Mouse (Mus musculus) left cerebral cortex, adult 9 months (tissue): Measurements from ENCODE around the gene Cacna1s.

Experiments used
- DNase-seq, 2 experiments: peaks; one replicate each; pipeline ENCODE4 v3.0.0; 2022; ENCODE audit warnings: low spot score in 2 of 2

Gene Cacna1s

DNA sequence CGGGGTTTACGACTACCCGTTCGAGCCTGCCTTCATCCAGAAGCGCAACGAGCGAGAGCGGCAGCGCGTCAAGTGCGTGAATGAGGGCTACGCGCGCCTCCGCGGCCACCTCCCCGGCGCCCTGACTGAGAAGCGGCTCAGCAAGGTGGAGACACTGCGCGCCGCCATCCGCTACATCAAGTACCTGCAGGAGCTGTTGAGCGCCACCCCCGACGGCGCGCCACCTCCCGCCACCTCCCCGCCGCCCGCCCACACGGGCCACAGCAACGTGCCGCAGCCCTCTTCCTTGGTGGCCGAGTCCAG is 1.6 kb upstream of the Cacna1s start:
- no peak for DNase-seq

DNA sequence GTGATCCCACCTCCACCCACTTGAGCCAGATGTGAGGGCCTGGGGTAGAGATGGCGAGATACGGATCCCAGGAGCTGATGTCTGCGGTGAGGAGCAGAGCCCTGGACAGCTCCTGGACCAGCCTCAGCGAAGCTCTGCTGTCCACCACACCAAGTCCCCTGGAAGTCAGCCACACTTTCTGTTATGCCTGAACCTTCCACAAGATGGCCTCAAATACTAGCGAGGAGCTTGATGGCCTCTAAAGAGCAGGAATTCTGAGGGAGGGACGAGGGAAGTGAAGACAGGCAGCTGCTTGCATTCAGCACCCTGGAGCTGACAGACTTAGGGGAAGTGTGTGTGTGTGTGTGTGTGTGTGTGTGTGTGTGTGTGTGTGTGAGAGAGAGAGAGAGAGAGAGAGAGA is 1.1 kb upstream of the Cacna1s start:
- DNase-seq: peak in 1 of 2 experiments; percentile 86

DNA sequence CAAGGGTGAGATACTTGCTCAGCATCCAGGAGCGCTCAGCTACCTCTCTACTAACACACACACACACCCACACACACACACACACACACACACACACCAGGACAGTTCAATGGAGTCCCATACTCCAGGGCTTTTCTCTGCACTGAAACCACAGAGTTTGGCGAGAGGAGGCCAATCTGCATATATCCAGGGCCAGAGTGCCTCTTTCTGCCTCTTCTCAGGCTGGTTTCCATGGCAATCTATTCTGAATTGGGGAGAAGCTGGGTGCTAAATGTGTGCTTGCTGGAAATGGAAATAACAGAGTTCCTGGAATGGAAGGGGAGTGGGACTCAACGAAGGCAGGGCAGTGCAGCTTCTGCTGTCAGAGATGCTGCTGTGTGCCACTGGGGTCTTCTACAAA is 3.2 kb downstream of the Cacna1s start:
- peak; percentile 76 to 77 for DNase-seq

DNA sequence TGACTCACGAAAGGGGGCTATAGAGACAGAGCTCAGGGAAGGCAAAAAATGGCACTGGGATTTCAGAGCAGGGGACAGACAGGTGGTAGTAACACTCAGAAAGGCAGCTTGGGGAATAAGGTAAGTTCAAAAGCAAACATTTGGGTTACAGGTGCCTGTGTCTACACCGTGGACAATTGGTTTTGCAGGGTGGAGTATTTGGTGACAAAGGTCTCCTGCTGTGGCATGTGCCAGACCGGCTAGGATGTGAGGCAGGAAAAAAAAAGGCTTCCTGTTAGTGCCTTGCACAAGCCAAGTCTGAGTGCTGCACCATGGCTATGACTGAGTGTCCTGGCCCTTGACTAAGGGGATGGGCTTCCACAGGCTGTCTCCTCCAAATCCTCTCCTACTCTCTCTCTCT is 6.0 kb downstream of the Cacna1s start:
- no peak for DNase-seq

DNA sequence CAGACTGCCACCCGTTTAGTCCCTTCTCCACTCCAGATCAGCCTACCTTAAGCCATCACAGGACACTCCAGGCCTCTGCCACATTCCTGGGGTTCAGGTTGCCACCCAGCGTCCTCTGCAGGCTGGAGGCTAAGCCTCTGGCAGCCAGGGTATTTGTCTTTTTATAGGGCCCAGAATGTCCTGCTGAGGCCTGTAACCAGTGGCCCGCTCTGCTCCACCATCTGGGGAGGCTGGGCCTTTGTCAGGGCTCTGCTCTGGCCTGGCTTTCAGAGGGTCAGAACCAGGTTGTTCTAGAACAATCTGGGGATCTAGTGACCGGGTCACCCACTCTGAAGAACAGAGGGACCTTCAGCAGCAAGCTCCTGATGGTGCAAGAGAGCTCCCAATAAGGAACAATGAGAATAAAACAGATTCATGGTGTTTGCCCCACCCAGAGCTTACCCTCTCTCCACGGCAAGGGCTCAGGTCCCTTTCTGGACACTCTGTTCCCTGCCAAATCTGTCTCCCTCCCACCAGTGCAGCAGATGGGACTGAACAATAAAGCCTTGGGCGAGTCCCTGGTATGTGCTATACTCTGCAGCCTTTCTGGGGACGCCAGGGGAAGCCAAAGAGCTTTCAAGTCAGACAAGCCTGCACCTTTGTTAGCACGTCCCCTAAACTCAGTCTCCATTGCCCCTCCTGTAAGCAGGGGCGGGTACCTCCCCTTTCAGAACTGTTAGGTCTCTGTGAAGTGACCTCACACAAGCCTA is 8.7 kb downstream of the Cacna1s start:
- DNase-seq: peak in 1 of 2 experiments; percentile 88

DNA sequence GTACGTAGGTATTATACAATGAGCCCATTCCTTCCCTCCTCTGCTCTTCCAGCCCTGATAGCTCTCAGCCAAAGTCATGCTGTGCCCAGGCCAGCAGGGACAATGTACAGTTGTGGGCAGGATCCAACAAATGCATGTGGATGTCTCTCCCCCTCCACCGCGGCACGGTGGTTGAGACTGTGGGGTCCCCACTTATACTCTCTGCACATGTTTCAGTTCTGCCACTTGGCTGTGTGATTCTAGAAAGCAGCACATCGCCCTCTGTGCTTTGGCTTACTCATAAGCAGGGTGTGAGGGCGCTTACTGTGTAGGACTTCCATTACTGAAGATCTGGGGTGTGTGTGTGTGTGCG is 9.2 kb downstream of the Cacna1s start:
- no peak for DNase-seq

DNA sequence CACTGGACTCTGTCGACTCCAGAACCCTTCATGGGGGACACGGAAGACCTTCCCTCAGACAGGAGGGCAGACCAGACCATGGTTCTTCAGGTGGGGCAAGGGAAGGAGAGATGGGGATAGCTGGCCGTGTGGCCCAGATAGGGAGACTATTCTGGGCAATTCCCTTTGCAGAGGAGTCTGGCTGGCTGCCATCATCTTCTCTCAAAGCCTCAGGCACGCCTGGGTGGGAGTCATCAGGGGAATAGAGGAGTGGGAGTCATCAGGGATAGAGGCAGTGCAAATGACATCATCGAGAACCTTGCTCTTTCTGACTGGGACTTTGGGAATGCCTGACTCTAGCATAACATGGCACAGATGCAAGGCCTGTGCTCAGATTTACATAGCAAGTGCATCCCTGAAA is 11.4 kb downstream of the Cacna1s start:
- DNase-seq: no peak

DNA sequence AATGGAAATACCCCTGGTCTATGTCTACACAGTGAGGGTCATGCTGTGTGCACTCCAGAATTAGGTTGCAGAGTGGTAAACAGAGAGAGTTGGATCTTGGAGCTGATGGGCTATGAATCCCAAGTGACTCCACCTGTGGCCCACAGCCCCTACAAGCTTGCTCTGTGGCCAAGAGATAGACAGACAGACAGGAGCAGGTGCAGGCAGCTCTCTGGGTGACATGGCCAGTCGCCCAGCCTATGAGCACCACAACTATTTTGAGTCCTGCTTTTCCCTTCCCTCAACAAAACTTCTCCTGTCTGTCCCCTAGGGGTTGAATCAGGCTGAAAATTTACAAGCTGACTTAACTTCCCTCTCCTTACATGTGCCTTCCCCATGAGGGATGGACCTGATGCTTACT is 14.1 kb downstream of the Cacna1s start:
- DNase-seq: no peak

DNA sequence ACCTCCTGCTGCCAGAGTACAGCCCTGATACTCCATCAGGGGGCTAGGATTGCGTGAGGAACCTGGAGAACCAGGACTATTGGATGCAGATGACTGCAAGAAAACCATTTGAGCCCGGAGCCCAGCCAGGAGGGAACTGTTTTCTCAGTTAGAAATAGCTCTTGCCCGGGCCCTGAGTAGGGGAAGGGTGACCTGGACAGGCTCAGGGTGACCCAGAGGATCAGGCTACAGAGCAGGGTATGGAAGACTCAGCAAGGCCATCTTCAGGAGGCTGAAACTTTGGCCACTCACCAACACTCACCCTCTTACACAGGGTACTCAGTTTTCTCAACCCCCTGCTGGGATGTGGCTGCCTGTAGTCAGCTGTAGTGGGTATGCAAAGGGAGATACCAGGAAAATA is 15.0 kb downstream of the Cacna1s start:
- DNase-seq: no peak

DNA sequence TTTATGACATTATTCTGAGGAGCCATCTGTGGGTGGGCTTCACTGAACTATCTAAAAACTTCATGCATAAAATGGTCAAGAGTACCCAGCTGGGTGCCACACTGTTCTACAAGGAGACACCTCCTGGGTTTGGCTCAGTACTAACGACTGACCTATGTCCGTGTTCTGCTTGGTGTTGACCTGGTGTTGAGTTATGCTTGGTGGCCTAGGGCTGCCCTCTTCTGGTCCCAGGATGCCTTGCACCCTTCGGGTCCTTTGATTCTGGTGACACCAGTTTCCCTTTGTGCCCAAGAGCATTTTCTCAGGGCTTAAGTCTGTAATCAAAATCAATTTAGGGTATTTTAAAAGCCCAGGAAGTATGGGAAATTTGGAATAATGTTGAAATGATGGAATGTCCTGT is 23.5 kb downstream of the Cacna1s start:
- peak in 1 of 2 experiments; percentile 55 for DNase-seq

DNA sequence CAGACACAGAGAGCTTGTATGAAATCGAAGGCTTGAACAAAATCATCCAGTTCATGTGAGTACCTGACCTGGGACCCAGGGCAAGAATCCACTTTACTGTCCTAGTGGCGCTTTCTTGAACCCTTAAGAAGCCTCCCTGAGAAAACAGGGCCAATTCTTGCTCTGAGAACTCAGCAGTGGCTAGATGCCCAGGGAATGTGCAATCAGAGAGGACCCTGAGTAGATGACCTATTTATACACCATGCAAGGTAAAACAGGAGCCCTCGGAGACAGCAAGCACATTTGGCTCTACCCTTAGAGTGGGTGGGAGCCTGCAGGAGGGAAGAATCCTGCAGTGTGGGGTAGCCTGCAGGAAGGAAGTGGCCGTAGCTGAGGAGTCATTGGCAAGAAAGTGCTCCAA is 25.1 kb downstream of the Cacna1s start:
- DNase-seq: no peak

DNA sequence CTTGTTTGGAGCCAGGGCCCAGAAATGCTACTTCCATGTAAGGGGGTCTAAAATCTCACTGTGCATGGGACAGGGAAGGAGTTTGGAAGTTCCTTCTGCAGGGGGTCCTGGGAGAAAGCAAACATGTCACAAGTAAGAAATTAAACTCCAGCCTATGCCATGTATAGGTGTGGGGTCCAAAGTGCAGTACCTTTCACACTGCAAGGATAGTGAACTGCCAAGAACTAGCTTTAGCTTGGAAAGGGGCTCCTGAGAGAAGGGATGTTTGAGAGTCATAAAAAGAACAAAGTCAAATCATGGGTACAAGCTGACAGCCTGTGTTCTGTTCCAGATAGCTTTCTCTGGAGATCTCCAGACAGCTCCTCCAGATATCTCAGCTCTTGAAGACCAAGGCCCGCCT is 28.6 kb downstream of the Cacna1s start:
- no peak for DNase-seq

DNA sequence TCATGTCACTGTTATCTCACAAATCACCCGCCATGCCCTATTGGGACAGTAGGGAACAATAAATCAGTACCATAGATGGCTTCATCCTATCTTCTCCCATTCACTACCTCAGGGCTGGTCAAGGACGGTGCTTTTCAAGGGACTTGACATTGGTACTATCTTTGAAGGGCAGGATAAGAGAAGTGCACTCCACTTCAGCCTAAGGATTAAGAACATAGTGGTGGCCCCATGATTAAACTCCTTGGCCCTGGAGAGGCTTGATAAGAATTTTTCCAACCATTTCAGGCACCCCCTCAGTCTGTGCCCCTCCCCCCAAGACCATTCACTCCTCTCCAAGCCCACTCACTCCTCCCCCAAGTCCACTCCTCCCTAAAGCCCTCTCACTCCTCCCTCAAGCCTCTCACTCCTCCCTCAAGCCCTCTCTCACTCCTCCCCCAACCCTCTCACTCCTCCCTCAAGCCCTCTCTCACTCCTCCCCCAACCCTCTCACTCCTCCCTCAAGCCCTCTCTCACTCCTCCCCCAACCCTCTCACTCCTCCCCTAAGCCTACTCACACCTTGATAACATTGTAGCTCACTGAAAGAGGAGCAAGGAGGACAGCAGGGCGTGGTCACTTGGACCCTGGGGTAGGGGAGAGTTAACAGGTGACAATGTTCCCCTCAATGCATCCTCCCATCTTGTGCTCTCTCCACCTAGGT is 33.6 kb downstream of the Cacna1s start:
- no peak for DNase-seq

DNA sequence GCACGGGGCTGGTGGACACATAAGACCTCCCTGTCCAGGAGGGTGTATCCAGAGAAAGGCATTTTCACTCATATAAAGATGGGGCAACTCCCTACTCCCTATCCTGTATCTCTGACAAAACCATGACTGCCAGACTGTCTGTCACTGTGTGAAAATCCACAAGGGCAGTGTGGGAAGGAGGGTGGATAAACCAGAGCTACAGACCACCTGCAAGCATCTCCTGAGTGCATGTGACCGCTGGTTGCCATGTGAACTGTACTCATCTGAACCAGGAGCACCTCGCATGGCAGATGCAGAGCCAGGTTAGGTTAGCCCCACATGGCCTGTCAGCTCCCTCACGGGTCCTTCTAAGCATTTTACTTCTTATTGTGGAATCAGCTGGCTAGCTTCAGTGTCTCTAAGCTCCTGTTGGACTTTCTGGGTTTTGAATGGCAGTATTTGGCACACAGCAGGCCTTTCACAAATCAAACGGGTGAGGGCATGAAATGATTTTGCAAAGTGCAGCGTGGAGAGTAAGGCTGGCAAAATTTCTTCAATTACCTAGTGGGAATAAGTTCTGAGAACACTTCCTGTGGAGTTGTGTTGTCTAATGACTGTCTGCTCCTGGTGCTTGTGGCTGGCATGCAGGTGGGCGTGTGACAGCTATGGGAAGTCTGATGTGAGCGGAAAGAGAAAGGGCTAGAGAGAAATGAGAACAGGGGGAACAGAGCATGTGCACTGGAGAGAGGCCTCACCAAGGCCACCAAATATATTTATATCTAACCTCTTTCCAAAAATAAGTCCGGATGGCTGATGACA is 37.0 kb downstream of the Cacna1s start:
- peak in 1 of 2 experiments; percentile 29 for DNase-seq

DNA sequence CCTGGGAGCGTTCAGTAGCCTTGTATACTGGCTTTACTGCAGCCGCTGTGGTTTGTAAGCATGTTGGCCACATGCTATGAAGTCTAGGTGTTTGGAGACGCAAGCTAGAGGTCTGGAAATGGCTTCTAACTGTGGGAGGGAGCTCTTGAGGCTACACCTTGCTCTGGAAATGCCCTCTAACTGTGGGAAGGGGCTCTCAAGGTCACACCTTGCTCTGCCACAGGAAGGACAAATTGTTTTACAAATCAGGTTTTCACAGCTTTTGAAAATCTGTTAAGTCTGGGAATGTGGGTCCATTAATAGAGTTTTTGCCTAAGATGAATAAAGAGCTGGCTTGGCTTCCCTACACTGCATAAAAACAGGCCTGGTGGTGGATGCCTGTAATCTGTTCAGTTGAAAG is 41.2 kb downstream of the Cacna1s start:
- no peak for DNase-seq

DNA sequence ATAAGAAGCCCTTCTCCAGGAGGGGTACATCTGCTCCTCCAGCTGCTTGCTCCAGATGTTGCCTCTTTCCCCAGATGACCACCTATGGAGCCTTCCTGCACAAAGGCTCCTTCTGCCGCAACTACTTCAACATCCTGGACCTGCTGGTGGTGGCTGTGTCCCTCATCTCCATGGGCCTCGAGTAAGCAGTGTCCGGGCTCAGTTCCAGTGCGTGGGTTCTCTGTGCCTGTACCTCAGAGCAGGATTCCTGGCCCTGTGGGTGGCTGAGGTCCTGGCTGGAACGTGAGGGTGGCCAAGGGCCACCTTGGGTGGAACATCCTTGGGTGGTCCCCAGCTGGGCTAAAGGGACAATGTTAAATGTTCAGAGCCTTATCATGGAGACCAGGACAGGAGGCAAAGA is 42.3 kb downstream of the Cacna1s start:
- DNase-seq: no peak

DNA sequence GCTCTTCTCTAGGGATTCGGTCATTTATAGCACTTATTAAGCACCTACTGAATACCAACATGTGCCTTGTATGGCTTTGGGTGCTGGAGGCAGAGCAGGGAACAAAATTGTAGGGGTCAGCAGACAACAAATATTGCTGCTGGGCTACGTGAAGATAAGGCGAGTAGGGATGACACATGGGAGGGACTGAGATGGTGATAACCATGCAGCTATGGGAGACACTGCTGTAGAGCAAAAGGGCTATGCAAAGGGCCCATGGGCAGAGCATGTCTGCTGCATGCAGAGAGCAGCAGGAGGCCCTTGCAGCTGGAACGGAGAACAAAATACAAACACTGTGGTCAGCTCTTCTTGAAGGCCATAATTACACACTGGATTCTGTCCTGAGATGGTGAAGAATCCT is 49.5 kb downstream of the Cacna1s start:
- DNase-seq: no peak

DNA sequence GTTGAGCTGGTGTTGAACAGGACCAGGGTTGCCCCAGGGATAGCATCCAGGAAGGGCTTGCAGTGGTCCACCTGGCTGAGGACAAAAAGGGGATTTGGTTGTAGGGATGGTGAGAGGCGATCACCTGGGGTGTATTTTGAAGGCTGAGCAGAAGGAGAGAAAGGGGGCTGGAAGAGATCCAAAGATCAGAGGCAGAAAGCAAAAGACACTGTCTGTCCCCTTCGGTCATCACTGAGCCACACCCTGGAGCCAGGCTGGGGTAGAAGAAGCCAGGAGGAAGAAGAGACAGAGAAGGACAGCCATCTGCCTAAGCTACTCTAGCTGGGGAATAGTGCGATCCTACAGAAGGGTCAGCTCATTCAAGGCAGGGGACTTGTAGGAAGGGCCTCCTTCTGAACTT is 50.0 kb downstream of the Cacna1s start:
- no peak for DNase-seq

DNA sequence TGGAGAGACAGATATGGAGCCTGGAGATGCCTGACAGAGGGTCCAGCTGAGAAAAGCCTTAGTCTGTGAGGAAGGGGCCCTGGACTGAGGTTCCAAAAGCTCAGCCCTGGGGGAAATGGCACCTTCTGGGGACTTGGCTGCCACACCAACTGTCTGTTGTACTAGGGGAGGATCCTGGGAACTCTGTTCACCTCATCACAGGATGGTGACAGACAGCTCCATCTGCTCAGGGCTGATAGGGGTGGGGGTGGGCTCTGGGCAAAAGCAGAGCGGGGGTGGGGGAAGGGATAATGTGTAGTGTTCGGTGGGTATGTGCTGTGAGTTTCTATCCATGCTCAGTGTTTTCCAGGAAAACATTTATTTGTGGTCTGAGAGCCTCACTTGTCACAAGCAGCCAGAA is 50.4 kb downstream of the Cacna1s start:
- DNase-seq: no peak

DNA sequence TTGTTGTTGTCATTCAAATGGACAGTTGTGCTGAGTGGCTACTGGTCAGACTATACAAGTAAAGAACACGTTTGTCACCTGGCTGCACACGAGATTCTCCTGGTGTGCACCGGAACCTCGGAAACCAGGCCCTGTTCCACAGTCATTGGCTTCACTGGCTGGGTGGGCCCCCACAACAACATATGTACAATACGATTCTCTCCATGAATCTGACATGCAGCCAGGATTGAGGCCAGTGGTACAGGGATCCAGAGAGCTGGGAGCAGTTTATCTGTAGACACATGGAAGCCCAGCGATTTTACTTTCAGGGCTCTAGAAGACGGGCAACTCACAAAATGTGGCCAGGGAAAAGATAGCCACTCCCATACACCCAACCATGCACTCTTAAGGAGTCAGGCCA is 51.1 kb downstream of the Cacna1s start:
- DNase-seq: no peak

DNA sequence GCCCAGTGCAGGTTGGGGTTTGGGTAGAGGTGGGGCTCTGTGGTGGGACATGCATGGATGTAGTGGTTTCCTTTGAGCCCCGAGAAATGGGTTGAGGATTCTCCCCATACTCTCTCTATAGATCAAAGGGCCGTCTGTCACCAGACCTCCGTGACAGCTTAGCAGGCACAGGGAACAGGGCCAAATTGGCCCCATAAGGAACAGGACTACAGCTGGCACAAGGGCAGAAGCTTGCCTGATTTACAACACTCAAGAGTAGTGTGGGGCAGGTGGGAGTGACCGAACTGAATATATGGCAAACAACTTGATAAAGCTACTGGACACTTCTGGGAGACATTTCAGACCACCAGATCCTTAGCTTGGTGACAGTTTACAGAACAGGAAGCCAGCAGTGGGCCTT is 52.2 kb downstream of the Cacna1s start:
- DNase-seq: no peak

DNA sequence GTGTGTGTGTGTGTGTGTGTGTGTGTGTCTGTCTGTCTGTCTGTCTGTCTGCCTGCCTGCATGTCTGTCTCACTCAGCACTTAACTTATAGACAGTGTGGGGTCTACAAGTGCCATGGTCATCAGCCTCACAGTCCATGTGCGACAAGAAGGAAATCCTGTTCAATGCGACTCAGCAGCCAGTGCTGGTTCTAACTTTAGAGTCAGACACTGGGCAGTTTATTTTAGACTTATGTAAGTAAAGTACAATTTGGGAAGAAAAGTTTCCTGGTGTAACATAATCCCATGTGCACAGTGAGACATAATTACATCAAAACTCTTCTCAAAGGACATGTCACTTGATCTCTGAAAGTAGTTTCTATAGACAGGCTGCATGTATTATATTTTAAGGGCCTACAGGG is 56.9 kb downstream of the Cacna1s start:
- DNase-seq: no peak

DNA sequence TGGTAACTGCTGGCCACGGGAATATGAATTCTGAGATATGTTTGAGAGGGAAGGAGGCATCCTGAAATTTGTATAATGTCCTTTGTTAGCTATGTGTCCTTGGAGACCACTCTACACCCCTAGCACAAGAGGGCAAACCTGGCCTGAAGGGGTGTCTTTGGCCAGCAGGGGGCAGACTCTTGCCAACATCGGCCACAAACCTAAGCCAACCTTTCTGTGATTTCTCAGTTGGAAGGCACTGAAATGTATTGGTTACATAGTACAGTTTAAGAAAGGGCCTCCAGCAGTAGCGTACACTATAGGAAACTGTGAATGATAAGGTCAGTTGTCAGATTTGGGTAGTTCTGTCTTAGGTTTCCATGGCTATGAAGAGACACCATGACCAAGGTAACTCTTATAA is 63.6 kb downstream of the Cacna1s start:
- DNase-seq: peak in 1 of 2 experiments; percentile 78
